Mouse (Mus musculus): Measurements from ENCODE around the gene Olfr1416.

DNA sequence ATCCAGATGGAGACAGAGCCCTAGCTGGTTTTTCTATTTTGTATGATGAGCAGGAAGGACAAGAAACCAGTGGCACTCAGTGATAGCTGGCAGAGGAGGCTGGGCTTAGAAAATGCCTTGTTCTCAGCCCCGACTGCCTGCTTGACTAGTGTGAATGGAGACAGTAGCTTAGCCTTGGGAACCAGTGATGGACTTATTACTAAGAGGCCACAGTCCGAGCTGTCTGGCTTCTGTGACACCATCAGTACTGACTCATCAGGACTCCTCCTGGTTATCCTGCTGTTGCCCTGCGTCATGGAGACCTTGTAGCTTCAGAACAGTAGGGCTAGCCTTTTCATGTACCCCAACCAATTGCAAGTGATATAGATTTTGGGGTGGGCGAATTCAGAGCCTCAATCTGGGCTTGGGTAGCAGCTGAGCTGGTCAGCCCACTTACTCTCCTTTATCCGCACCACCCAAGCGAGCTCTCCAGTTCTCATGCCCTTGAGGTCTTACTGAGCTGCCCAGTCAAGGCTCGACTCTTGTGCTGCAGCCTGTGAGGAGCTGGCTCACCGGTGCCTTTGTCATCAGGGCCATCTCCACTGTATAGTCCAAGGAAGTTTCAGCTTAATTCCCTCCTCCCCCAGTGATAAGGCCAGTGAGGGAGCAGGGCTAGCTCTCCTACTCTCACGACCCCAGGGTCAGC, 44.7 kb downstream of the Olfr1416 start:
- TF ChIP-seq CTCF (IDR thresholded peaks at IDR 0.05; ENCODE audit: insufficient read depth, low read length) (no peak), POLR2A (IDR thresholded peaks at IDR 0.05; ENCODE audit: borderline replicate concordance, extremely low read depth, low read depth, low read length) (no peak)

Measured in lung, adult 2 months (tissue).